Mouse (Mus musculus) inflammation-experienced regulatory T-cells, adult 16 weeks (primary cell): ENCODE results near the gene Syt8. TPM values are rescaled to one million over a fixed set of nuclear protein-coding genes. Genes with fewer than 3 reads are reported as not detected.

ENCODE experiments used
- polyA plus RNA-seq: library from polyadenylated mRNA; unstranded; fragments of 100-300 nt; shearing (Covaris generic); gene quantifications from one replicate; pipeline ENCODE4 v1.2.1, GENCODE M21; 2017

Syt8 gene
- not detected for polyA plus RNA-seq

DNA sequence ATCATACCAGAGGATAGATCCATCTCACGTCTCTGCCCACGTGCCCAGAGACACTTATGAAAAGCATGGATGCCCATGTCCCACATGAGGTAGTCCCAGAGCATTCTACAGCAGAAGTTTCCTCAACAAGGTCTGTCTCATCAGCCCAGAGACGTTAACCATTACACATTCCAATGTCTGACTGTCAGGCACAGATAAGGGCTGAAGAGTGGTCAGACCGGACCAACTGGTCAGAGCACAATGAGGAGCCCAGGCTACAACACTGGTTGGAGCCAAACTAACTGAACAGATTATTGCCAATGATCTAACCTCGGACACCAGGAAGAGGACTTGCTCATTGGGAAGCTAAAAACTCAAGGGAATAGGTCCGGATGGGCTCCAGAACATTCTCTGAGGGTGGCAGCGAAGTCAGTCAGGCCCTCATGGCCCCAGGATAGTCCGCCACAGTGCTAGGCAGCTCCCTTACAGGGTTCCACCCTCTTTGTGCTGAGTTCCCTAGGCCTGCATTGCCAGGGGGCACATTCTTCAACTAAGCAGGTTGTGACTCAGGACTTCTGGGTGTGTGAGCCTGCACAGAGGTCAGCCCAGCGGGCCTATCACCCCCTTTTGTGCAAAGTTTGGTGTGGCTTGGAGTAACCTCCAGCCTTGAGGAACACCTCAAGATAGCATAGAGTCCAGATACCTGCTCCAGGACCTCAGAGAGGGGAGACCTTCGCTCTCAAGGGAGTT is at the start of gene Syt8:
TSS of gene Syt8 (plus strand) at position 714 of the 729 bp plus-strand sequence.

DNA sequence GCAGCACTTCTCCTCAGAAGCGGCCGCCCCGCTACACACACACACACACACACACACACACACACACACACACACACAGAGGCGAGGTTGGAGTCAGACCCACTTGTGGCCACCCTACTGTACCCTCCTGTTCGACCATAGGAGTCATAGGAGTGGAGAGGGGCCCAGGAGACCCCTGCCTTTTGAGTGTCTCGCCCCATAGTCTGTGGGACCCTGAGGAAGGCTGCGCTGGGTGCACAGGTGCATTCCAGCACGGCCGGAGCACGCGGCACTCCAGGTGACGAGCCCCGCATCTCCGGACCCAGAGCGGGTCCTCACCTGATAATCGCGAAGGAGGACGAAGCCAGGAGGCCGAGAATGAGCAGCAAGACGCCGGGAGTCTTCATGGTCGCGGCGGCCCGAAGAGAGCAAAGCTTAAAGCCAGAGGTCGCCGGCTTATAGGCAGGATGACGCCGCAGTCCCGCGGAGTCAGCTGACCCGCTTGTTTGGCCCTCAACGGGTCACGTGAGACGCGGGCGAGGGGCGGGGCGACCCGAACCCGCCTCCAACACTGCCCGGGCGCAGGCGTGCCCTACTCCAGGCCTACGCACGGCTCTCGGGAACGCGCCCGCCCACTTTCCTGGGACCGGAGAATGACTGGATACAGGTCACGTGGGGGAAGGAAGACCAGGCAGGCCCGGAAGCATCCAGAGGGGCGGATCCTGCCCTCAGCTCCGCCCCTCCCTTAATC is 47.1 kb upstream of the Syt8 start, which contains the start of gene Ctsd:
TSS of gene Ctsd (minus strand) at position 620 of the 730 bp plus-strand sequence.

DNA sequence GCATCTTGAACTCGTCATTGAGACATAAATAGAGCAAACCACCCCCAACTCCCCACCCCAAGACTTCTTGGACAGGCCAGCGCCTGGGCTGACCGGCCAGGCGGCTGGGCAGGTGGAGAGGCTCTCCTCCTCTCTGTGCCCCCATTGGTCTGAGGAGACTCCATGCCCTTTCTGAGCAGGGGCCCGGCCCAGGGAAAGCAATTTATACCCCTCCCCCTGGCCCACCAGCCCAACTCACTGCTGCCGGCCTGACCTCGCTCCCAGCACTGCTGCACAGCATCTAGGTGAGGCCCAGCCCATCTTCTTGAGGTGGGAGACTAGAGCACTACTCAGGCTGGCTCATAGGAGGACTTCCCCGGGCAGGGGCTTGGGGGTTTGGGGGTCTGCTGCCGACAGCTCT is 6.9 kb downstream of the Syt8 start, which contains the start of gene Tnni2:
TSS of gene Tnni2 (plus strand) at position 224 of the 400 bp plus-strand sequence.

DNA sequence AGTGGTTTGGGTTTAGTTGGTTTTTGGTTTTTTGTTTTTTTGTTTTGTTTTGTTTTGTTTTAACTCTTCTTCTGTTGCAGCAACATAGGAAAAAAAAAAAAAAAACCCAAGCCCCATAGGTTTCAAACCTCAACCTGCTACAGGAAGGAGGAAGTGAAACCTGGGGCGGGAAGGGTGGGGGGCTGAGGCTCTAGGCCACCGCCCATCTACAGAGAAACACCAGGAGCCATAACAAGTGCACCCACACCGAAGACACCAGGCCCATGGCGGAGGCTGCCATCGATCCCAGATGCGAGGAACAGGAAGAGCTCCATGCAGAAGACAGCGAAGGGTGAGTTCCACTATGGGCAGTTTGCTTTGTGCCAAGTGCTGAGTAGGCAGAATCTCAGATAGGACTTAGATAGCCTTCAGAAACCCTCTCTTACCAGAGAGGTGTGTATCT is 26.0 kb downstream of the Syt8 start, which contains the start of gene Lsp1:
TSS of gene Lsp1 (plus strand) at position 174 of the 442 bp plus-strand sequence.

Other genes with a start within 250 kb of the Syt8 start
- not detected for gene Gm10153, start 244.5 kb upstream of the Syt8 start, polyA plus RNA-seq
- gene Krtap5-3, start 233.5 kb upstream of the Syt8 start, polyA plus RNA-seq: not detected
- not detected for gene Gm7579, start 223.0 kb upstream of the Syt8 start, polyA plus RNA-seq
- not detected for gene Krtap5-5, start 204.9 kb upstream of the Syt8 start, polyA plus RNA-seq
- gene Gm40460, start 193.8 kb upstream of the Syt8 start, polyA plus RNA-seq: not detected
- not detected for gene Gm2431, start 176.5 kb upstream of the Syt8 start, polyA plus RNA-seq
- gene Gm4559, start 160.5 kb upstream of the Syt8 start, polyA plus RNA-seq: not detected
- not detected for gene Krtap5-1, start 137.7 kb upstream of the Syt8 start, polyA plus RNA-seq
- gene Krtap5-4, start 131.3 kb upstream of the Syt8 start, polyA plus RNA-seq: not detected
- gene Ifitm10, start 61.1 kb upstream of the Syt8 start, polyA plus RNA-seq: 2.5 TPM
- not detected for gene Gm49369, start 52.2 kb upstream of the Syt8 start, polyA plus RNA-seq
- 443 TPM for gene Ctsd, start 46.8 kb upstream of the Syt8 start, polyA plus RNA-seq
- gene Tnni2, start 7.0 kb downstream of the Syt8 start, polyA plus RNA-seq: not detected
- gene Lsp1, start 26.0 kb downstream of the Syt8 start, polyA plus RNA-seq: 1,202 TPM
- 2.7 TPM for gene Tnnt3, start 64.0 kb downstream of the Syt8 start, polyA plus RNA-seq
- gene Mrpl23, start 97.8 kb downstream of the Syt8 start, polyA plus RNA-seq: 2.9 TPM
- 2.5 TPM for gene Igf2, start 232.0 kb downstream of the Syt8 start, polyA plus RNA-seq
- gene Gm49394, start 235.1 kb downstream of the Syt8 start, polyA plus RNA-seq: not detected